Mouse (Mus musculus) bone marrow, adult 2 months (tissue): ENCODE results near the gene Rbp7. TPM values are rescaled to one million over a fixed set of nuclear protein-coding genes. Genes with fewer than 3 reads are reported as not detected.

Experiments used
- H3K27ac ChIP-seq: fragments of 200-500 bp; 2 replicates; pipeline ENCODE4 v1.5.1; 2012; ENCODE audit warnings: low read depth, mild to moderate bottlenecking, control low read depth, inconsistent platforms, low read length; ENCODE audit not compliant: control insufficient read depth, poor library complexity, insufficient read depth
- H3K4me1 ChIP-seq: fragments of 200-500 bp; 2 replicates; pipeline ENCODE4 v1.6.1; 2011; ENCODE audit warnings: low read length; ENCODE audit not compliant: control insufficient read depth, insufficient read depth
- H3K4me3 ChIP-seq: fragments of 200-500 bp; replicated peaks from 2 replicates; pipeline ENCODE3; 2011; ENCODE audit warnings: mild to moderate bottlenecking, low read depth, low read length, control low read depth; ENCODE audit not compliant: control insufficient read depth
- CTCF ChIP-seq: fragments of 200-500 bp; IDR thresholded peaks from 2 replicates; pipeline ENCODE4 v1.5.1; 2011; ENCODE audit warnings: low read length, control low read depth; ENCODE audit not compliant: control insufficient read depth, insufficient read depth
- POLR2A ChIP-seq: fragments of 200-500 bp; IDR thresholded peaks from 2 replicates; pipeline ENCODE4 v1.6.1; 2011; ENCODE audit warnings: low read depth, mild to moderate bottlenecking, control low read depth, low read length, borderline replicate concordance; ENCODE audit not compliant: control insufficient read depth
- WGBS: fragments of 180-500 bp; shearing (Covaris S2); methylation state at CpG from one replicate; pipeline ENCODE4 v1.1.7; 2018; 5-methylcytosine and 5-hydroxymethylcytosine counted together
- polyA plus RNA-seq: library from polyadenylated mRNA; stranded (reverse); fragments of >200 nt; gene quantifications from 2 replicates; pipeline ENCODE4 v1.2.4, GENCODE M21; 2011; ENCODE audit warnings: low replicate concordance; ENCODE audit not compliant: missing spikeins, insufficient read depth, insufficient read length

Rbp7 gene
- polyA plus RNA-seq, 1 experiment, result not detected

DNA sequence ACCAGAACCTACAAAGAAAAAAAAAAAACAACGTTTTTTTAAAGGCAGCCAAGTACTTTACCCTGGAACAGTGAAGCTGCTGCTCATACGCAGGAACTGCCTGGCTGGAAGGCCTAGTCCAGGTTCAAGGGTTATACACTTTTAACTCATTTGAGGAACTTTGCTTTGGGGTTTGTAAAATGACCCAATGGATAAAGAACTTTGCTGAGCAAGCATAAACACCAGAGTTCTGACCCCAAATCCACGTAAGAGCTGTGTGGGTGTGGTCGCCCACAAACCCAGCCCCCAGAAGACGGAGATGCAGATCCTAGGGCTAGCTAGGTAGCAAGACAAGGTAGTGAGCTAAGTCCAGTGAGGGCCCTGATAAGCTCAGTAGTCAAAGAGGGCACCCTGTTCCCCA, 47.3 kb downstream of the Rbp7 start:
- Histone ChIP-seq H3K27ac (no peak overlapping the region), H3K4me1 (no peaks in the 10 kb centered on the region), H3K4me3 (no peak overlapping the region)
- TF ChIP-seq POLR2A, result no peak
- TF ChIP-seq CTCF, result no peak
- WGBS, result 64% methylated on average over 5 of the region's 5 CpGs

DNA sequence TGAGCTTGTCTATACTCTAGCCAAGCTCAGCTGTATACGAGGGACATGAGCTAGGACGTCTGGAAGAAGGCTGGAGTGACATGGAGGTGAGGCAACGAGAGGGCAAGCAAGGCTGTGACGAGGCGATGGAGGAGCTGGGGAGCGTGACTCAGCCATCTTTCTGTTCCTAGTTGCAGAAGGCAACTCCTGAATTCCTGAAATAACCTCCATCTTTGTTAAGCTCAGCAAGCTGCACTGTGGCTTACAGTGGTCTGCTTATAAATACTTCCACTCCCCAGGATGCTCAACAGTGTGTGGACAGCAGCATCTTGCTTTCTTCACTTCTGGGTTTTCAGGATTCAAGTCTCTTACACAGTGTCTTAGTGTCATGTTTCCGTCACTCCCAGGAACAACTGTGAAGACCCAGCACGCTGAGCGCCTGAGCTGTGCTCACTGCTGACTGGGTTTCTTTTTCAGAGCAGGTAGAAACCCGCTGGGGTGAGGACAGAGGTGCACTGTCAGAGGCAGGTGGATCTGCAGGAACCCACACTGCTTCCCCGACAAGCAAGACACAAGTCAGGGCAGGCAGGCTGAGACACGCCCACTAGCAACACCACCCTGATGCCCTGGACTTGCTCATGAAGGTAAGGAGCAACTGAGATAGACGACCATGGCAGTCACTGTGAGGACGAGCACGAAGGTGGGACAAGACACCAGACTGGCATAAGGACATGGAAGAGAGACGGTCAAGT, 48.9 kb downstream of the Rbp7 start:
- TF ChIP-seq CTCF (no peak), POLR2A (no peak)
- no peak overlapping the region for H3K27ac ChIP-seq
- 87% methylated on average over 16 of the region's 16 CpGs for WGBS
- no peak overlapping the region for H3K4me3 ChIP-seq
- H3K4me1 ChIP-seq, result no peaks in the 10 kb centered on the region

- no peak overlapping the region for H3K27ac ChIP-seq
- H3K4me1 ChIP-seq, result no peaks in the 10 kb centered on the region
- 86% methylated on average over 19 of the region's 19 CpGs for WGBS
- no peak overlapping the region for H3K4me3 ChIP-seq
- TF ChIP-seq CTCF, result no peak
- no peak for TF ChIP-seq POLR2A
Measured at GRCm38 (mm10) chr4:149404640-149405465, 49.9 kb downstream of the Rbp7 start.

GRCm38 (mm10) chr4:149403037-149403436, 51.7 kb downstream of the Rbp7 start:
- Histone ChIP-seq H3K4me3 (no peak overlapping the region), H3K27ac (no peak overlapping the region), H3K4me1 (no peaks in the 10 kb centered on the region)
- 45% methylated on average over 6 of the region's 6 CpGs for WGBS
- no peak for TF ChIP-seq POLR2A
- no peak for TF ChIP-seq CTCF

- Histone ChIP-seq H3K4me3 (no peak overlapping the region), H3K4me1 (no peaks in the 10 kb centered on the region), H3K27ac (no peak overlapping the region)
- WGBS, result 78% methylated on average over 8 of the region's 8 CpGs
- TF ChIP-seq CTCF (no peak), POLR2A (no peak)
Measured at GRCm38 (mm10) chr4:149401591-149401982, 53.2 kb downstream of the Rbp7 start.

DNA sequence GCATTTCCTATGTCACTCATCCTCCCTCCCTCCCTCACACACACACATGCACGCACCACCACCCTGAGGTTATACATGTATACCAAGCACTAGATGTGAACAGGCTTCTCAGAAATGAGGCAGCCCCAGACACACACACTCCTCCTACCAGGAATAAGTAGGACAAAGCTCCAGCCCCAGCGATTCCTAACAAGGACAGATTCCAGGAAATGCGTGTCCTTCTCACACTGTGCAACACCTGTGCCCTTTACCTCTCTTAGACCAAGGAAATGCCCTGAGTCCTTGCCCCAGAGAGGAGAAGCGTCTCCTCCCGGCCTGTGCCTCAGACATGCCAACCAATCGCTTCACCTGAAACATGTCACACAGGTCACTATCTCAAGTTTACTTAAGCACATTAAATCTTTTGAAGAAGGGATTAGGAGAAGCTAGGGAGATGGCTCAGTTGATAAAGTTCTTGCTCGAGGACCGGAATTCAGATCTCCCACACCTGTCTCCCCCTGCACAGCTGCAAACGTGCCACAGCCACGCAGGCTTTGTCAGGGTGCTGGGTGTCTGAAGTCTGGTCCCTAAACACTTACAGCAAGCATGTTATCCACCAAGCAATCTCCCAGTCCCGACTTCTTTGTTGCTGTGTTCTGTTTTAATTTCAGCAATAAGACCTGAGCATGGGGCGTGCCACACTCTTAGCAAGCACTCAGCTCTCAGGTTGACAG, 53.7 kb downstream of the Rbp7 start:
- Histone ChIP-seq H3K4me3 (no peak overlapping the region), H3K27ac (no peak overlapping the region), H3K4me1 (no peaks in the 10 kb centered on the region)
- no peak for TF ChIP-seq POLR2A
- TF ChIP-seq CTCF, result no peak
- 78% methylated on average over 12 of the region's 12 CpGs for WGBS

Other genes starting within 250 kb of the Rbp7 start
- 3.1 and 11.5 TPM in 2 replicates for gene Kif1b, start 147.3 kb downstream of the Rbp7 start, polyA plus RNA-seq
- gene Ube4b, start 28.2 kb downstream of the Rbp7 start, polyA plus RNA-seq, result 17.5 and 38.0 TPM in 2 replicates
- not detected in 2 replicates for gene Tmem274, start 22.4 kb upstream of the Rbp7 start, polyA plus RNA-seq
- 0.99 and 3.6 TPM in 2 replicates for gene Nmnat1, start 30.2 kb upstream of the Rbp7 start, polyA plus RNA-seq
- 13.6 and 14.5 TPM in 2 replicates for gene Lzic, start 30.3 kb upstream of the Rbp7 start, polyA plus RNA-seq
- 4.8 and 6.0 TPM in 2 replicates for gene Ctnnbip1, start 63.3 kb upstream of the Rbp7 start, polyA plus RNA-seq
- gene Clstn1, start 131.5 kb upstream of the Rbp7 start, polyA plus RNA-seq, result 3.9 and 6.3 TPM in 2 replicates
- gene Pik3cd, start 247.6 kb upstream of the Rbp7 start, polyA plus RNA-seq, result 41.8 and 88.3 TPM in 2 replicates